Mouse (Mus musculus): ENCODE measurements around the gene Ppp1r8. TPM values are rescaled to one million over a fixed set of nuclear protein-coding genes. Genes with fewer than 3 reads are reported as not detected.

Gene Ppp1r8
- polyA plus RNA-seq, 1 experiment = 1.9 TPM

DNA sequence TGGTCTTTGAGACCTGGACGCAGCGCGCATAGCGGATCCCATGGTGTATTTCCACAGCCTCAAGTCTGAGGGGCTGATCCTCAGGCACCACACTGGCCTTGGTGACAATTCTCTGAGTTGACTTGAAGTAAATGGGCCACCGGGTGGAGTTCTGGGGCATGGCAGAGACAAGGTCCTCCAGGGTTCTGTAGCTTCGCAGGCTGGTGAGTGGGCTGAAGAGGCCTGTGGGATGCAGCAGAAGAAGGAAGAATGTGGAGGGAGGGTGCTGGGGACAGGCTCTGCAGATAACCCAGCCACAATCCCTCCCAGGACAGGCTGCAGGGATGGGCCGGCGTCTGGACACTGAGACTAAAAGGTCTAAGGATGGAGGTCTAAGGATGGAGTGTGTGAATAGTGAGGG, 53.2 kb downstream of the Ppp1r8 start:
- Histone ChIP-seq H3K4me3 (replicated peaks) (no peak overlapping the region), H3K27me3 (ENCODE audit: control insufficient read depth) (peaks cover 14% of the 10 kb centered on the region), H3K36me3 (ENCODE audit: control insufficient read depth) (no peaks in the 10 kb centered on the region), H3K9me3 (ENCODE audit: control insufficient read depth, low read length) (no peaks in the 10 kb centered on the region), H3K4me1 (ENCODE audit: control insufficient read depth) (no peaks in the 10 kb centered on the region; the same call in none of the 2 replicates)
- no peak for TF ChIP-seq TAL1 (IDR thresholded peaks at IDR 0.05; ENCODE audit: low read length)
- TF ChIP-seq GATA1 (IDR thresholded peaks at IDR 0.05; ENCODE audit: low read length) = no peak

DNA sequence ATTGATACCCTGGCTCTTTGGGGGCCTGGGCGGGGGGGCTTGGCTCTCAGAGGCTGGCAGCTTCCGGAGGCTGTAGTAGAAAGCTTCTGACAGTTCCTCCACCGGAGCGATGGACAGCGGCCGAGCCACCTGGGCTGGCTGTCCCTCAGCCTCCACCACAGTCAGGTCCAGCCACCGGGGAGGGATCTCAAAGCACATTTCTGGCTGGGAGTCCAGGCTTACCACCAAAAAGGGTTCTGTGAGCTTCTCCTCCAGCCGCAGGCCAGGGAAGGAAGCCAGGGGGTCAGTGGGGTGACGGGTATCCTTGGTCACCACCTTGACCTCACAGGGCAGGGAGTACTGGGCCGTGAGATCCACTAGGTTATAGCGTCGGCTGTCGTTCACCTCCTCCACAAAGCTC, 57.7 kb downstream of the Ppp1r8 start:
- H3K4me3 ChIP-seq (replicated peaks) = no peak overlapping the region
- TF ChIP-seq TAL1 (IDR thresholded peaks at IDR 0.05; ENCODE audit: low read length) = no peak
- no peak for TF ChIP-seq GATA1 (IDR thresholded peaks at IDR 0.05; ENCODE audit: low read length)
- no peaks in the 10 kb centered on the region for H3K27me3 ChIP-seq (ENCODE audit: control insufficient read depth)
- no peaks in the 10 kb centered on the region for H3K9me3 ChIP-seq (ENCODE audit: control insufficient read depth, low read length)
- H3K4me1 ChIP-seq (ENCODE audit: control insufficient read depth) = peaks cover 6% of the 10 kb centered on the region
- peaks cover 9% of the 10 kb centered on the region for H3K36me3 ChIP-seq (ENCODE audit: control insufficient read depth)

DNA sequence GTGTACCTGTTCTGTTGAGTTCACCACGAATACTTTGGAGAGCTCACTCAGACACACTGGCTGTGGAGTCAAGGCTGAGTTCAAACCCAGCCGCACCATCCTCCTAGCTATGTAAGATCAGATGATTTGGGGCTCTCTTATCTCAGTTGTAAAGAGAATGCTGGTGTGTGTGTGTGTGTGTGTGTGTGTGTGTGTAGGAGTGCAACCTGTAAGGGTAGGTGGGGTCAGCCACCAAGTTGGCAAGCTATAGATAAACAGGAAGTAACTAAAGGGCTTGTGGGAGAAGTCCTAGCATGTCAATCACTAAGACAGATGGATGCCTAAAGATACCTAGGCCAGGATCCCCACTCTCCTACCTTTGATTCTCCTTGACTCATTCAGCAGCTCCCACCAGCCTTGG, 59.2 kb downstream of the Ppp1r8 start:
- no peak overlapping the region for H3K4me3 ChIP-seq (replicated peaks)
- H3K4me1 ChIP-seq (ENCODE audit: control insufficient read depth) = peaks cover 6% of the 10 kb centered on the region
- H3K9me3 ChIP-seq (ENCODE audit: control insufficient read depth, low read length) = no peaks in the 10 kb centered on the region
- H3K36me3 ChIP-seq (ENCODE audit: control insufficient read depth) = peaks cover 24% of the 10 kb centered on the region
- no peak for TF ChIP-seq GATA1 (IDR thresholded peaks at IDR 0.05; ENCODE audit: low read length)
- no peak for TF ChIP-seq TAL1 (IDR thresholded peaks at IDR 0.05; ENCODE audit: low read length)
- H3K27me3 ChIP-seq (ENCODE audit: control insufficient read depth) = no peaks in the 10 kb centered on the region

DNA sequence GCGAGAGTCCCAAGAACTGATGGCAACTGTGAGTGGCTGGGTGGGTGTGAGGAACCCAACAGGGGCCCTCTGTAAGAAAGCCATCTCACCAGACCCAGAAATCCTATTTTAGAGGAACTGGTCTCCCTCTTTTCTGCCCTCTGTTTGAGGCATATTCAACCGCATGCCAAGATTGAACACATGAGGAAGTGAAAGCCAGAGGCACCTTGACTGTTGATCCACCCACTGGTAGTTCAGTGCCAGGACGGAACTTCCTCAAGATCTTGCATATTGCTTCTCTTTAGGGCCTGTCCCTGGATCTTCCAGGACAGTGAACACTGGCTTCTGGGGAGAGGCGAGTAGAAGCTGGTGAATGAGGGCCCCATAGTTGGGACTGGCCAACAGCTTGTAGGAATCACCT, 62.7 kb downstream of the Ppp1r8 start:
- TF ChIP-seq TAL1 (IDR thresholded peaks at IDR 0.05; ENCODE audit: low read length) (no peak), GATA1 (IDR thresholded peaks at IDR 0.05; ENCODE audit: low read length) (no peak)
- Histone ChIP-seq H3K9me3 (ENCODE audit: control insufficient read depth, low read length) (no peaks in the 10 kb centered on the region), H3K36me3 (ENCODE audit: control insufficient read depth) (peaks cover 58% of the 10 kb centered on the region), H3K4me1 (ENCODE audit: control insufficient read depth) (peaks cover 6% of the 10 kb centered on the region), H3K27me3 (ENCODE audit: control insufficient read depth) (no peaks in the 10 kb centered on the region), H3K4me3 (replicated peaks) (no peak overlapping the region)

DNA sequence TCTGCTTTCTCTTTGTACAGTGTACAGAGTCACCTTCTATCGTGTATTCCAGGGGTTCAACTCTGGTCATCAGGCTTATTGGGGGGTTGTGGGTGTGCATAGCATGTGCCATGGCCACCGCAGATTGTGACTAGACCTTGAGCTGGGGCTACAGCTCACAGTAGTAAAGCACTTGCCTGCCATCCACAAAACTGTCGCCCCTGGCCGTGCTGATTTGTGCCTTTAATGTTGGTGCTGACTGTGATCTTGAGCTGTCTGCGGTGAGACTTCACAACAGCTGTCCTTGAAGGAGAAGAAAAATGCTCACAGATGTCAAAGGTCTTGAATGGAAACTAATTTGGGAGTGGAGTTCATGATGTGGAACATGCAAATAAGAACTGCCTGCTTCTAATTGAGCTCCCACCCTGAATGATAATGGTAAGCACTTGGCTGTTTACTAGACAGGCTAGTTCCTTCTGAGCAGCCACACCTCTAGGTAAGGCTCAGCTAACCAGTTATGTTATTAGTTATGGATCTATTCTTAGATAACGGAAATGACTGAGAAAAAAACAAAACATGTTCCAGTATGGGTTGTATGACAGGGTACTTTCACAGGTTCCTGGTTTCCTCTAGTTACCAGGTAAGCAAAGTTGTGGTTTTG, 64.3 kb downstream of the Ppp1r8 start:
- no peak overlapping the region for H3K4me3 ChIP-seq (replicated peaks)
- peaks cover 74% of the 10 kb centered on the region for H3K36me3 ChIP-seq (ENCODE audit: control insufficient read depth)

More for the DNA sequence above, 64.3 kb downstream of the Ppp1r8 start:
- H3K4me1 ChIP-seq (ENCODE audit: control insufficient read depth) = peaks cover 1% of the 10 kb centered on the region; the same call in 1 of the 2 replicates
- no peaks in the 10 kb centered on the region for H3K27me3 ChIP-seq (ENCODE audit: control insufficient read depth)
- H3K9me3 ChIP-seq (ENCODE audit: control insufficient read depth, low read length) = no peaks in the 10 kb centered on the region
- TF ChIP-seq GATA1 (IDR thresholded peaks at IDR 0.05; ENCODE audit: low read length) = no peak
- TF ChIP-seq TAL1 (IDR thresholded peaks at IDR 0.05; ENCODE audit: low read length) = no peak

Other genes starting within 250 kb of the Ppp1r8 start
- gene Eya3, start 204.2 kb downstream of the Ppp1r8 start, polyA plus RNA-seq (2012) = 0.38 and 0.65 TPM in 2 replicates
- 0.01 TPM in 1 of 2 replicates, not detected in the other for gene Xkr8, start 110.6 kb downstream of the Ppp1r8 start, polyA plus RNA-seq (2012)
- 0.02 TPM in 1 of 2 replicates, not detected in the other for gene Smpdl3b, start 85.9 kb downstream of the Ppp1r8 start, polyA plus RNA-seq (2012)
- gene Rpa2, start 74.8 kb downstream of the Ppp1r8 start, polyA plus RNA-seq (2012) = 8.1 and 9.9 TPM in 2 replicates
- 0.05 and 0.13 TPM in 2 replicates for gene Themis2, start 46.8 kb downstream of the Ppp1r8 start, polyA plus RNA-seq (2012)
- 0.36 and 0.46 TPM in 2 replicates for gene Stx12, start 41.3 kb upstream of the Ppp1r8 start, polyA plus RNA-seq (2012)
- 2.4 and 2.5 TPM in 2 replicates for gene Fam76a, start 79.4 kb upstream of the Ppp1r8 start, polyA plus RNA-seq (2012)
- 0.01 TPM in 1 of 2 replicates, not detected in the other for gene Fgr, start 130.9 kb upstream of the Ppp1r8 start, polyA plus RNA-seq (2012)
- 0.08 TPM in 2 replicates for gene Ahdc1, start 168.1 kb upstream of the Ppp1r8 start, polyA plus RNA-seq (2012)

Measured in erythroblast, embryonic 14.5 days (primary cell).